Mouse (Mus musculus): ENCODE measurements around the gene Lcor.

GRCm38 (mm10) chr19:41483445-41484040 lies 1.1 kb downstream of the Lcor start:
- no peak for TF ChIP-seq CTCF (IDR thresholded peaks at IDR 0.05; ENCODE audit: extremely low read depth, insufficient read depth, insufficient read length, insufficient replicate concordance)
- no peak for TF ChIP-seq POLR2A (IDR thresholded peaks at IDR 0.05; ENCODE audit: low read depth, low read length)
